Mouse (Mus musculus) yolk sac, embryonic 10.5 days (tissue): Measurements from ENCODE around the gene Gm45711.
"Not testable (repeated sequence)": the region's sequence is repeated elsewhere in the genome, so short reads cannot be mapped to it uniquely, and the experiment has no call there.

Experiments
- DNase-seq: peaks from one replicate; pipeline ENCODE4 v3.0.0-alpha.2; 2017; ENCODE audit warnings: low spot score

Gene Gm45711

DNA sequence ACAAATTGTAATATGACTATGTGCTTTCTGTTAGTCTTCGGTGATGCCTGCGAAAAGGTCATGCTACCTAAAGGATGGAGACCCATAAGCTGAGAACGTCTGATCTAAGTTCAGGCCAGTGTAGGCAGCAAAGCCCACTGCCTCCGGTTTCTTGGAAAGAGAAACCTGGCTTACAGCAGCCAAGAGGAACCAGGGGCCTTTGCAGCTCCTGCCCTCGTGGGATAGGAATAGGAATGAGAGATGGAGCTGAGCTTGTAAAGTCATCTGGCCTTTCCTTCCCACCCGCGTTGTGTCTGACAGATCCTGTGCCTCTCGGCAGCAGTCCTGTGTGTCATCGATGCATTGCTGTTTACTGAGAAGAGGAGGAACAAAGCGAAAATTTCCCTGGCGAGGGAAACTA, 11.4 kb upstream of the Gm45711 start, which contains the start of gene Gm11020:
Gene Gm11020 (plus strand): TSS at position 301 of the 400 bp plus-strand sequence.
- not testable (repeated sequence) for DNase-seq

DNA sequence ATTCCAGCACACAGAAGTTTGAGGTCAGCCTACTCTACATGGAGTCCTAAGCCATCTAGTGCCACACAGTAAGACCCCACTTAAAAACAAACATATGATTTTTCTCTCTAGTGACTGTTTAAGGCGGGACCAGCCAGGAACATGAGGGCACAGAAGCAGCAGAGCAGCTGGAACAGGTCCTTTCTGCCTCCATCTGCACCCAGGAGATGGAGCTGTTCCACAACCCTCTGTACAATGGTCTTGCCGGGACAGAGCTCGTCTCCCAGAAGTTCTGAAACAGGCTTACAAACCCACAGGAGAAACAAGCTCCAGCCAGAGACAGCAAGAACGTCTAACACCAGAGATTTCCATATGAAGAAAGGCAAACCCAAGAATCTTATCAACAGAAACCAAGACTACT, 3.4 kb upstream of the Gm45711 start:
- no peak for DNase-seq

DNA sequence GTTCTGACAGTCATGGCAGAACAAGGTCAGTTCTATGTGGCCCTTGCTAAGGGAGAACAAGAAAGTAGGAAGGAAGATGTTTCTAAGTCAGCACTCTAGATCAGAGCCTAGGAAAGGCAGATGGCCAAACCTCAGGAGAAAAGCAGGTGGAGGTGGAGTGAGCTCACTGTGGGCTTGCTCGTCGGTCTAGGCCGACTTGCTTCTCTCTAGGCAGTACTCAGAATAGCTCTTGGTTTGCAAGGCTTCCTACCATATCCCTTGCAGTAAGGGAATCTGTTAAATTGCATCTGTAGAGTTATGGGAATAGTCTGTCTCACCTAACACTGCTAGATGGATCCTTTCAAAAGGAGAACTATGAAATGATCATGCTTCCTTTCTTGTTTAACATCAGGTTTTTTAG, 2.1 kb upstream of the Gm45711 start:
- DNase-seq, result not testable (repeated sequence)

DNA sequence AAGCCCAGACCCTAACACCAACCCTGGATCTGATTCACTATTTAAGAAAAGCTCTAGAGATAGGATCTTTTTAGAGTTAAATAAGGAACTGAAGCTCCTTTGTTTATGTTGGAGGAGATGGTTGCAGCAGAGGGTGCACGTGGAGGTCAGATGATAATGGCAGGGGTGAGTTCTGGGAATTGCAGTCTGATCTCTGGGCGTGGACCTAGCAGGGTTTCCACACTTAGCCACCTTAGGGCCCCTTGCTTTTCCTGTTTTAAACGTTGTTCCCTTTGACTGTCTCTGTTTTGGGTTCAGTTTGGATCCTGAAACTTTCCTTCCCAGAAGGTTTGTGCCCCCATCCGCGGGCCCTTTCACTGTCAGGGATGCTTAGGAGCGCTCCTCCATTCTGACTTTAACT, 1.5 kb downstream of the Gm45711 start:
- peak; percentile 10 for DNase-seq

DNA sequence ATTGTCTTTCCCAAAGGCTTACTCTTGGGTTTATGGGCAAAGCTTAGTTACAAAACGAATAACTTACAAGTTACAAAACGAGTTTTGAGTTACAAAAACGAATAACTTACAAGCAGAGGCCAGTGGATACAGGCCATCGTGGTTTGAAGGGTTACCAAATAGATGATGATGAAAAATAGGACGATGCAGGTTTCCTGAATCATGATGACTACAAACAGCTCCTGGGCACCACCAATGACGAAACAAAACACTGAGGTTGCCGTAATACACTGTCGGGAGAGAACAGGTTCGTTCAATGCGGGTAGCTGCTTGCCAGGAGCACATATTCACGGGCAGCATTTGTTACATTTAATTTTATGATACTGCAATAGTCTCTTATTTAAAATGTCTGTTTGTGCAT, 4.9 kb downstream of the Gm45711 start:
- no peak for DNase-seq

DNA sequence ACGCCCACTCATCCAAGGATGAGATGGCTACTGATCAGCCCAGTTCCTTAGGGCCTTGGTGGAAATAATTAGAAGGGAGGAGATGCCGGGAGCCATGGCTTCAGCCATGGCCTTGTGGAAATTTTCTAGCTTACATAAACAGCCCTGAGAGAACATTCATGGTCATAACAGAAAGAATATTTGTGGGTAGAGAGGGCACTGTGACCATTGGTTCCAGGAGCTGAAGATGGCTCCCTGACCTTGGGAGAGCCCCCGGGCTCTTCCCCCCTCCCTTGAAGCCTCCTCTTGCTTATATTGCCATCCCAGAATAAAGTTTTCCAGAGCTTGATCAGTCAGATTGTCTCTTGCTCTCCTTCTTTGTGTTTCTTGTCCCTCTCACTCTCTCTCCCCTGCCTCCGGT, 7.3 kb downstream of the Gm45711 start:
- DNase-seq, result not testable (repeated sequence)

DNA sequence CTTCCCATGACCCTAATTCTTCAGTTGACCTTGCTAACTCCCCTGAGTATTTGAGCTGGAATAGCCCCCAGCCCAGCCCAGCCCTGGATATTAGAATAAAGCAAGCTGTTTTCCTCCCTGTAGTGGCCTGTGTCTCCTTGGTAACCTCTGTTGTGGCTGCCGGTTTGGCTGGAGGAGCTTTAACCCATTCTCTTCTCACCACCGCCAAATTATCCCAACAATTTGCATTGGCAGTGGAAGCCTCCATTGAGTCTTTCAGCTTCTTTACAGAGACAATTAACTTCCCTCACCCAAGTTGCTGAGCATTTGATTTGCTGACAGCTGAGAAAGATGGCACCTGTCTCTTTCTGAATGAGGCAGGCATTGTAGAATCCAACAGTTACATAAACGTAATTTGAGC, 8.3 kb downstream of the Gm45711 start:
- not testable (repeated sequence) for DNase-seq

DNA sequence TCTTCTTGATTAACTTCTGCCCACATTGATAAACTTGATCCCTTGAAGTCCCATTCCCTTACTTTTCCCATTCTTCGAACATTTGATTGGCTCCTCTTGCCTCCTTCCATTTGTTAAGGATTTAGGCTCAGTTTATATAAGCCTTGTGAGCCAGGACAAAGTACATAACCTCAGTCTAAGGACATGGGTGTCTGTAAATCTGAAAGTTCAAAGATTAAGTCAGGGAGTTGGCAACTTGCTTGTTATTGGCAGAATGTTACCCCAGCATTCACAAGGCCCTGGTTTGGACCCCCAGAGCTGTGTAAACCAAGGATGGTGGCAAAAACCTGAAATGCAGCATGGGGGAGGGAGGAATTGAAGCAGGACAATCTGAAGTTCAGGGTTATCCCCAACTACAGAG, 15.5 kb downstream of the Gm45711 start:
- DNase-seq, result no peak

DNA sequence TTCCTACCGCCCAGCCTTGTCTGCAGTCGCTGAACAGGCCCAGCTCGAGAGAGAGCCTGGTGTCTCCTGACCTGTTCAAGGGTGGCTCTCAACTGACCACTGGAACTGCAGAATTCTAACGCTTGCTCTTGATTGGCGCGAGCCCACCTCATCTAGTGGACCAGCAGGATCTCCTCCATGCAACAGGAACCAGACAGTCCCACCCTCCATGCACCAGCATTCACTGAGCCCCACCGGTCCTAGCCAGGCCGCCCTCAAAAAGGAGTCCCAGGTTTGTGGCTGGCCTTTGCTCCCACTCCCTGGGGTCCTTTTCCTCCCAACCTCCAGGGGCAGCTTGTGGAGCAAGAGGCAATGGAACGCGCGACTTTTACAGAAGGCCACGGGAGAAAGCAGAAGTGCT, 16.8 kb downstream of the Gm45711 start, which contains the start of gene Cmtm2a:
Gene Cmtm2a (minus strand): TSS at position 101 of the 400 bp plus-strand sequence.
- not testable (repeated sequence) for DNase-seq

DNA sequence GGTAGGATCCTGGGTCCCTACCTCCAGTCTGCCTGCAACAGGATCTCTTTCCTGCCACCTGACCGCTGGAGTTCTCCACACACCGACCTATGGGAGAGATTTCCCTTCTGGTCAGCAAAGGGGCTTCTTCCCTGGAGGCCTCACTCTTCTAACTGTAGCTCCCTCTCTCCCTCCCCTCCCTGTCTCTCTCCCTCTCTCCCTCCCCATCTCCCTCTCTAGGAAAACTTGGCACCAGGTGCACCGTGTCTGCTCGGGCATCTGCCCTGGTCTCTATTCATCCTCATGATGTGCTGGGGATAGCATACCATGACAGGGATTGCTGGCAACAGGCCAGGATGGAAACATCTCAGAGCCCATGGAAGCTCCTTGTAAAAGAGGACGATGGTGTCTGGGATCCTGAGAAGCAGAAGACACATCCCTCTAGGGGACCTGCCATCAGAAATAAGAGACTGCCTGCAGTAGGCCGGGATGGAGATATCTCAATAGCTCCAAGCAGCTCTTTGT, 40.9 kb downstream of the Gm45711 start:
- no peak for DNase-seq

DNA sequence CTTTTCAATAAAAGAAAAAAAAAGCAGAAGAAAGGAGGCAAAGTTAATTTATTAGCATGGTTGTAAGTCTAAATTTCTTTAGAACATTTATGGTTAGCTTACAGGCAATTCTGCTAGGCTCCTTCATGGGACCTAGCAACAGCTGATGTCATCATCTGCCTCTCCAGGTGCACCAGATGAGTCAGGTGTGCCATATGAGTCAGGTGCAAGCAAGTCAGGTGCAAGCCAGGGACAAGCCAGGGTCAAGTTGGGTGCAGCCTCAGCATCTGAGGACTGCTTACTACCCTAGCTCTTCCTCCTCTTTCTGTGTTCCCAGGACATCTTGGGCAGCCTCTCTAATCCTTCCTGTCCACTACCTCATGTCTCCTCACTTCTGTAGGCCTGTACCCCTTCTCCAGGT, 41.5 kb downstream of the Gm45711 start:
- DNase-seq, result no peak

DNA sequence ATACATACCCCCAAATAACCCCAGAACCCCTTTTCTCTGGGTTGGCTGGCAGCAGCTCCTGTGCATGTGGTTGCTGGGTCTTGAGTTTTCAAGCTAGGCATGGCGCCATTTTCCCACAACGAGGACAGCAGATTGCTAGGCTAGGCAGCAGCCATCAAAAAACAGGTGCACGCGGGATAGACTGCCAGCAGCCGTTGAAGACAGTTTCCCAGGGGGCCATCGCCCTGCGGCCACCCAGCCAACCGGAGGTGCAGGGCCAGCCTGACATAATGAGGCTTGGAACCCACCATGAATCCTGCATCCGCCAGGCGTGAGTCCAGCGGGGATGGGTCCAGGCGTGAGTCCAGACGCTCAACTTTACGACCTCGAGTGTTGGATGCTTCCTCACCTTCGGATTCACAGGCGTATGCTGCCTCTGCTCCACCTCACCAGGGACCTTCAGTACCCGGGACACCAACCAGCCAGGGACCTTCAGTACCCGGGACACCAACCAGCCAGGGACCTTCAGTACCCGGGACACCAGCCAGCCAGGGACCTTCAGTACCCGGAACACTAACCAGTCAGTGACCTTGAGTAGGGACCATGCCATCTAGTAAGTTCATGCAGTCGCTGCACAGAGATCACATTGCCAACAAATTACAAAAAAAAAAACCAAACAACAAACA, 45.5 kb downstream of the Gm45711 start:
- not testable (repeated sequence) for DNase-seq

DNA sequence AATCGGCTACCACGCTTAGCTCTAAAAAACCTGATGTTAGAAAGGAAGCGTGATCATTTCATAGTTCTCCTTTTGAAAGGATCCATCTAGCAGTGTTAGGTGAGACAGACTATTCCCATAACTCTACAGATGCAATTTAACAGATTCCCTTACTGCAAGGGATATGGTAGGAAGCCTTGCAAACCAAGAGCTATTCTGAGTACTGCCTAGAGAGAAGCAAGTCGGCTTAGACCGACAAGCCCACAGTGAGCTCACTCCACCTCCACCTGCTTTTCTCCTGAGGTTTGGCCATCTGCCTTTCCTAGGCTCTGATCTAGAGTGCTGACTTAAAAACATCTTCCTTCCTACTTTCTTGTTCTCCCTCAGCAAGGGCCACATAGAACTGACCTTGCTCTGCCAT, 48.1 kb downstream of the Gm45711 start:
- not testable (repeated sequence) for DNase-seq

DNA sequence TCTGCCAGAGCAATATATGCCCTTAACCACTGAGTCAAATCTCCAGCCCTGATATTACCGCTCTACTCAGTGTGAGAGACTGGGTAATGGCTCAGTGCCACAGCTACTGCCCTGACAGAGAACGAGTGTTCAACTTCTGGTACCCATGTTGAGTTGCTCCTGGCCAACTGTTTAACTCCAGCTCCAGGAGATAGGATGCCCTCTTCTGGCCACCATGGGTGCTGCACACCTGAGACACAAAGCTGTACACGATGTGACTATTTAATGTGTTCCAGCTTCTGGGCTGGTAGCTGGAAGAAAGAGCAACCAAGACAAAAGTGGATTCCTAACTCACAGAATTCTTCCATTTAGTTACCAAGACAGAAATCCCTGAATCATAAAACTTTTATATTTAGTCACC, 56.9 kb downstream of the Gm45711 start:
- no peak for DNase-seq

DNA sequence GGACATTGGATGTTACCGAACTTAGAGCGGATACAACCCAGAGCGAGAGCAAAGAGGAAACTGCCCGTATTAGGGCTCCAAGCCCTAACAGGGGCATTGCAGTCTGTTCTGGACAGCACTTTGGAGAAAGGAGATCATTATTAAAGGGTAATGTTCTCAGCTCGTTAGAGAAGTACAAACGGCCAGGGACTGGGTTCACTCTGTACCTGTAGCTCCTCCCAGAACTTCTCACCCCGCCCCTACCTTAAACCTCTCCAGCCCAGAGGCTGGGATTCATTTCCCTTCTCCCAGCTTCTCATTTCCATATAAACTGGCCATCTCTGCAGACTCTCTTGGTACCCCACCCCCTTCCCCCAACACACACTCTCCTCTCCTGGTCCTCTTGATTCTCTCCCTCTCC, 58.4 kb downstream of the Gm45711 start:
- peak; percentile 36 for DNase-seq

DNA sequence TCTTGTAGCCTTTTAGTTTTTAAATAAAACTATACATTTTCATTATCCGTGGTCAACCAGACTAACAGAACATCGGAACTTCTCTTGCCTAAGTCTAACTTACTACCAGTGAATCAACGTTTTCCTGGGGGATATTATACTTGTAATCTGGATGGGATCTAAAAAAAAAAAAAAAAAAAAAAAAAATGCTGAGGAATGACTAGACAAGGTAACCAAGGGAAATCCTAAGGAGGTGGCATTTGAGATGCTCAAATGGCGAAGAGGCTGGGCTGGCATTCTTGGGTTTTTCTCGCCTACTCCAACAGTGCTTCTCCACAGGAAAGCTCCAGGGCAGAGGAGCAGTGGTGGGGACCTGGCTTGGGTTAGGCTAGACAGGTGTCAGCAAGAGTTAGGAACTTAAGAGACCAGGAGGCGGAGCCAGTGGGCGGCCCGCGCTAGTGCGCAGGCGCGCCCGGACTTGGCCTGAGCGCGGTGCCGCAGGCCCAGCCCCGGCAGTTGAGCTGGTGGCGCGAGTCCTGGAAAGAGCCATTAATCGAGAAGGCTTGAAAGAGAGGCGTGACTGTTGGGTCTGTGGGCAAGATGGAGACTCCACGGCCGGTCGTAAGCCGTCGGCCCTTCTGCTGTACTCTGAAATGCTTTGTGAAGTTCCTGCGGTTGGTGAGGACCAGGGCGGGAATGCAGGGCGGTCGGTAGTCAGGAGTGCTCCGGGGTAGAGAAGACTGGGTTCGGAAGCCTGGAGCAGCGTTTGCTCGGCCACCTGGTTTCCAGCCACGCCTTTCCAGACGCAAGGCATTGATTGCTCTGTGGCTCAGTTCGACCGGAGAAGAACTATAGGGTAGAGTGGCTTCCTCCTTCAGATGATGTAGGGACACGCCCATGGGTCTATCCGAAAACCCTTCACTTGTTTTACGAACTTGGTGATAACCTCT, 59.2 kb downstream of the Gm45711 start, which contains the start of gene Cklf:
Gene Cklf (plus strand): TSS at position 423 of the 929 bp plus-strand sequence.
- DNase-seq, result peak; percentile 88

DNA sequence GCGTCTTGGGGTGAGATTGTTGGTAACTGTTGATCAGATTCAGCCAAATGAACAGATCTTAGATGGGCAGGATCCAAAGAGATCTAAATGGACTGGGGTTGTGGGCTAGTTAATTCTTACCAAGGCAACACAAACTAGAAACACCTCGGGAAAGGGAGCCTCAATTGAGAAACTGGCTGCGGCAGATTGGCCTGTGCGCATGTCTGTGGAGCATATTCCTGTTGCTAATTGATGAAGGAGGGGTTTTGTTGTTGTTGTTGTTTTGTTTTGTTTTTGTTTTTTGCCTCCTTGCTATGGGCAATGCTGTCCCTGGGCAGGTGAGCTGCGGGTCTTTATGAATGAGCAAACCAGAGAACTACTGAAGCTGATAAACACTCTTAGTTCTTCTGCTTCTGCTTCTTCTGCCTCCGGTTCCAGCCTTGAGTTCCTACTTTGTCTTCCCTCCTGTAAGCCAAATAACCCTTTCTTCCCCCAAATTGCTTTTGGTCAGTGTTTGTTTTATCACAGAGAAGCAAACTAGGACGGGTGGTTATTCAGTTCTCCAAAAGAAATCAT, 60.4 kb downstream of the Gm45711 start:
- DNase-seq, result no peak

DNA sequence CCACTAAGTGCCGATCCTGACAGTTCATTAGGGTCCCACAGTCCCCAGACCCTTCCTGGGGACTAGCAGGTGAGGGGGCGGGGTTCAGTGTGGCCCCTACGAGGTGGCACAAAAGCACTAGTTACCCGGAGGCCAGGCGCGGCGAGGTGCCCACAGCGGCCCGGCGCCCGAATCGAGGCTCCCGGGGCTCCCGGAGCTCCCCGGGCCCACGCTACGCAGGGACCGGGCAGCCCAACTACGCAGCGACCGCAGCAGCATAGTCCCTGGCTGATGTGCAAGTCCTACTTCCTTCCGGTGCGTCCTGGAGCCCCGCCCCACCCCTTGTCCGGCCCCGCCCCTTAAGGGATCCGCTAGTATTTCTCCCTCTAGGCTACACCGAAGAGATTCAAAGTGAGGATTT, 61.6 kb downstream of the Gm45711 start, which contains the start of gene Tk2:
Gene Tk2 (minus strand): TSS at position 283 of the 400 bp plus-strand sequence.
- DNase-seq, result peak; percentile 86

DNA sequence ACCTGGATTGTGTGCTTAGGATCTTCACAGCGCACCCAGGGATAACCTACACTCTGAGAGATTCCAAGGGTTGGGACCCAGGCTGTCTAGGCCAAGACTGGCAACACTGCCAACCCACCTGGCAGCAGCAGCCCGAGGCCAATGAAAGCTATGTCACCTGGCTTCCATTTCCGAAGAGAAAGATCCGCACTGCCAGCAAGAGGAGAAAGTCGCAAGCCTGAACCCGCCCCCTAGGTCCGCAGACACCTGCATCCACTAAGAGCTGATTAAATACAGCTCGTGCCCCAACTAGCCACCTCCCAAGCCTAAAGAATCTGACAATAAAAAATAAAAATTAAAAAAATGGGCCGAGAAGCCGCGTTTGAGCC, 62.0 kb downstream of the Gm45711 start:
- no peak for DNase-seq

DNA sequence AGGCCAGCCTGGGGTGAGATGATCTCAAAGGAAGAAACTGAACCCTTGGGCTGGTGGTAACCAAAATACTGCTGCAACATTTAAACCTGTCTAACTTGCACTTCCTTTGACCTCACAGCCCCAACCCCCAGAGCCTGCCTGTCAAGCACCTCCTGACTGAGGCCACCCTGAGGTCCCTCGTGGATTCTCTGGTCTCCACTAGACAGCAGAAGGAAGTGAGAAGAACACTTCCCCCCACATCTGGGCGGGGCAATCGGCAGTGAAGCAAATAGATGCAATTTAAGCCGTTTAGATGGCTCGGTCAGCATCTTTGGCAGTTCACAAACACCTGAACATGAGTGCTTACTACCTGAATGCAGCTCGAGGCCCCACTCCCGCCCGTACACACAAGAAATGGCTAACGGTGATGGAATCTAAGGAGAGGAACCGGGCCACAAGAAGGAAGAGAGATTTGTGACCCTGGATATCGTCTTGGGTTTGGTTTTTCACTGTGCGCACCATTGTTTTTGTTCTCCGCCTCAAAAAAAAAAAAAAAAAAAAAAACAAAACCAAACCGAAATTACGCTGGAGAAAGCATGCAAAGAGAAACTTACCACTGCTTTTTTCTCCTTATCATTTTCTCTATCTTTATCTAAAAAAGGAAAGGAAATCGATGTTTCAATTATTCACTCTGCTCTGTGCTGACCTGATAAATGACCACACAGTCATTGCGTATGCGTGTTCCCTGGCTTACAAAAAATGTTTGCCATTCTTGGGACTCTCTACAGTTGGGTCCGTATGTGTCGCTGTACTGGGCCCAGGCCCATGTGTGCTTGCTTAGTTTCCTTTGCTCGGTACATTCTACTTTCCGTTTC, 62.6 kb downstream of the Gm45711 start:
- no peak for DNase-seq

DNA sequence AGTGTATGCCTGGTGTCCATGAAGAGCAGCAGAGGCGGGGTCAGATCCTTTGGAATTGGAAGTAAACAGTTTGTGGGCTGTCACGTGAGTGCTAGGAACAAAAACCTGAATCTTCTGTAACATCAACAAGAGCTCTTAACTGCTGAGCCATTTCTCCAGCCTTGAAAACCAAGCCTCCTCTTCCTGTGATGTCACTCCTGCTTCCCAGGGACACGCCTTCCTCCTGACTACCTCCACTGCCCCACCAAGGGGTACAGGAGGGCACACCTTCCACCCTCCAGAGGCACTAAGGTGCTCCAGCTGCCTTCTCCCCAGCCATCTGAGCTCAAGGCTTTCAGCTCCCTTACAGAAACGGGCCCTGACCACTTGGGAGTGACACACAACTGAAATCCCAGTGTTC, 63.3 kb downstream of the Gm45711 start:
- no peak for DNase-seq
